Mouse (Mus musculus) kidney, adult 2 months (tissue): ENCODE data around the gene Ltb. TPM values are rescaled to one million over a fixed set of nuclear protein-coding genes. Genes with fewer than 3 reads are reported as not detected.

Experiments used
- DNase-seq: peaks from one replicate; pipeline ENCODE4 v3.0.0; 2021
- H3K27ac ChIP-seq: fragments of 200-500 bp; 2 replicates; pipeline ENCODE4 v1.5.1; 2012; ENCODE audit warnings: low read depth, low read length, control low read depth, inconsistent platforms; ENCODE audit not compliant: insufficient read depth
- H3K27me3 ChIP-seq: fragments of 200-500 bp; replicated peaks from 2 replicates; pipeline ENCODE4 v1.6.1; 2012; ENCODE audit warnings: mild to moderate bottlenecking, moderate library complexity, low read length, inconsistent platforms; ENCODE audit not compliant: control insufficient read depth, insufficient read depth
- H3K36me3 ChIP-seq: fragments of 200-500 bp; 2 replicates; pipeline ENCODE4 v1.6.1; 2012; ENCODE audit warnings: mild to moderate bottlenecking, moderate library complexity, low read length, inconsistent platforms; ENCODE audit not compliant: control insufficient read depth, insufficient read depth
- H3K4me1 ChIP-seq: fragments of 200-500 bp; 2 replicates; pipeline ENCODE4 v1.6.1; 2011; ENCODE audit warnings: low read length; ENCODE audit not compliant: control insufficient read depth, insufficient read depth
- H3K4me3 ChIP-seq: fragments of 200-500 bp; 2 replicates; pipeline ENCODE4 v1.5.1; 2011; ENCODE audit warnings: mild to moderate bottlenecking, low read depth, low read length, control low read depth; ENCODE audit not compliant: insufficient read depth
- CTCF ChIP-seq: fragments of 200-500 bp; conservative IDR thresholded peaks from 2 replicates; pipeline ENCODE4 v1.5.1; 2011; ENCODE audit warnings: low read depth, mild to moderate bottlenecking, control low read depth, low read length, moderate library complexity, mixed read lengths; ENCODE audit not compliant: insufficient read depth, insufficient read length
- POLR2A ChIP-seq: fragments of 200-500 bp; IDR thresholded peaks from one replicate; pipeline ENCODE4 v1.6.1; 2011; ENCODE audit warnings: low read depth, low read length, control low read depth
- WGBS: fragments of 180-500 bp; shearing (Covaris S2); methylation state at CpG from one replicate; pipeline ENCODE4 v1.1.7; 2018; 5-methylcytosine and 5-hydroxymethylcytosine counted together
- polyA plus RNA-seq: library from polyadenylated mRNA; depleted of rRNA; stranded (reverse); fragments of >200 nt; gene quantifications from 2 replicates; pipeline ENCODE4 v1.2.3, GENCODE M21; 2012

Gene Ltb
- polyA plus RNA-seq, 1 experiment: 20.9 TPM

DNA sequence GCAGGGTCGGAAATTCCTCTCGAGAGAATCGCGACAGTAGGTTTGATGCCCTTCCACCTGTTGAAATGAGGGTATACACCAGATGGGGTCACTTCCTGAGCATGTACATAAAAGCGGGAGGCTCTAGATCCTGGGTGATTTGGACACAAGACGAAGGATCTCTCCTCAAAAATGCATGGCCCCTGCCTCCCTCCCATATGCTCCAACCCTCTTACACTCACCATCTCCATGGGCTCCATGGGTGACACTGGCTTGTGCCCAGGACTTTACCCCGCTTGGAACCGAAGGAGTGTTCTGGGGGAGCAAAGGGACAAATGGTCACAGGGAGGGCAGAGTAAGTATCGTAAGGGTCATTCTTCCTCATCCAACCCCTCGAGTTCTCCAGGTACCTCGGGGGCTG lies 32.8 kb upstream of the Ltb start:
- Histone ChIP-seq H3K27ac (no peak overlapping the region), H3K27me3 (no peaks in the 10 kb centered on the region), H3K4me3 (no peak overlapping the region), H3K4me1 (peaks cover 20% of the 10 kb centered on the region), H3K36me3 (peaks cover 14% of the 10 kb centered on the region)
- no peak for TF ChIP-seq CTCF
- no peak for TF ChIP-seq POLR2A
- DNase-seq: no peak
- 52% methylated on average over 11 of the region's 11 CpGs for WGBS

DNA sequence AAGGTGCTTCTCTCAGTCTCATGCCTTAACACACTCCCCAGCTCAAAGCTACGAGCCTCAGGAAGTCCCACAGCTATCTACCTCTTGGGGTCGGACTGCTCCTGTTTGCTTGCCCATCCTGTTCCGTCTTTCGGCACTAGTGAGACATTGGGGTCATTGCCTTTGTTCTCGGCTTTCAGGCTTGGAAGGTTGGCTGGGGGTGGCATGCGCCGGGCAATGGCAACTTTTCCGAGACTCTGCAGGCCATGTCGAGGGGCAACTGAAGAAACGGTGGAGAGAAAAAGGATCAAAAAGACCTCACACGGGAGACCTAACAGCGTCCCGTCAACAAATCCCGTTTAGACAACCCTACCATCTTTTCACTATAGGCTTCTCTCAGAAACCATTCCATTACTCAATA lies 32.1 kb upstream of the Ltb start:
- DNase-seq: no peak
- Histone ChIP-seq H3K27ac (no peak overlapping the region), H3K4me1 (peaks cover 20% of the 10 kb centered on the region), H3K36me3 (peaks cover 11% of the 10 kb centered on the region), H3K4me3 (0 out of 2 replicates have a peak overlapping the region, but pooled peaks have one; percentile 23), H3K27me3 (no peaks in the 10 kb centered on the region)
- 34% methylated on average over 14 of the region's 14 CpGs for WGBS
- no peak for TF ChIP-seq POLR2A
- no peak for TF ChIP-seq CTCF

DNA sequence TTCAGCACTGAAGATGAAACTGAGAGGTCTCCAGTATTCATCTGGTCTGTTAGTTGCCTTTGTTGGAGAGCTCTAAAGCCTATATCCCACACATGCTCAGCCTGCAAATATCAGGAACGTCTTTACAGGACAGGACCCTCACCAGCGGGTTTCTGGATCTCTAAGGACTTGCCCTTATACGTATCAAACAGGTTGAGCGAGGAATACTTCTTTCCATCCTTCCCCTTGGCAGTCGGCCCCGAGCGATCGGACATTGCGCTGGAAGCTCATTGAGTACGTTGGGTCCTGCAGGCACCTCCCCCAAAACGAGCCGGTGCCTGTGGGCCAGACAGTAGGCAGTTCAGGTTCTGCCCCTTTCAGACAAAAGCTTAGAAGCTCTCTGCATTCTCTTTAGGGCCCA lies 31.5 kb upstream of the Ltb start:
- DNase-seq: peak; percentile 66
- H3K4me1 ChIP-seq: peaks cover 20% of the 10 kb centered on the region
- TF ChIP-seq CTCF (no peak), POLR2A (no peak)
- H3K27me3 ChIP-seq: no peaks in the 10 kb centered on the region
- WGBS: 4% methylated on average over 12 of the region's 12 CpGs
- H3K36me3 ChIP-seq: peaks cover 11% of the 10 kb centered on the region
- peak overlapping the region; percentile 23; the same call in 1 of the 2 replicates for H3K4me3 ChIP-seq
- H3K27ac ChIP-seq: no peak overlapping the region

DNA sequence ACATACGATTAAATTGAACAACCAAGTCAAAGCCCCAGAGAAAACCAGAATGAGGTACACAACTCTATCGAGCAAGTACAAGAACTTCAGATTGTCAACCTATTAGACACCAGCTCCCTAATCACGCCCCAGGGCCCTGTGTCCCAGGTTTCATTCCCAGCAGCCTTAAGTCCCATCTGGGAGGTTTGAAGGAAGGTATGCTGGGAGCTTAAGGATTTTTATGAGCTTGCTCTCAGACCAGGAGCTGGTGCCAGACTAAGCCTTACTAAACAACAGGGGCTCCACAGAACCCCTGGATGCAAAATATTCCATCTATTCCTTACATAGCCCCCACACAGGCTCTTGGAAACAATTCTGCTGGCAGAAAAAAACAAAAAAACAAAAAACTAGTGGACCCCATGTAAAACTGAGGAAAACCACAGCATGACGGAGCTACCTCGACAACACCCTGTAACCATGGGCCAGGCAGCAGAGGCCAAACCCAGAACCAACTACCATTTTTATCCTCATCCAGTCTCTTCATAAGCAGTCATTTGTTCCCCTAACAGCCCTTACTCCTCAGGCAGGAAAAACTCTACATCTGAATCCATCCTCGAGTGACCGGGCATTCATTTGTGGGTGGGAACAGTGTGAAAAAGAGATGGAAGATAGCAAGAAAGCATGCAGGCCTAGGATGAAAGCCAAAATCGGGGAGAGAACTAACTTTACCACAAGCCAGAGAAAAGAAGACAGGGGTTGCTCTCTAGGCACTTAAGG lies 30.7 kb upstream of the Ltb start:
- Histone ChIP-seq H3K36me3 (peaks cover 11% of the 10 kb centered on the region), H3K27ac (peak overlapping the region; percentile 94), H3K4me3 (peak overlapping the region; percentile 81), H3K4me1 (peaks cover 20% of the 10 kb centered on the region), H3K27me3 (no peaks in the 10 kb centered on the region)
- TF ChIP-seq CTCF (no peak), POLR2A (no peak)
- DNase-seq: peak; percentile 28
- 2% methylated on average over 8 of the region's 8 CpGs for WGBS

DNA sequence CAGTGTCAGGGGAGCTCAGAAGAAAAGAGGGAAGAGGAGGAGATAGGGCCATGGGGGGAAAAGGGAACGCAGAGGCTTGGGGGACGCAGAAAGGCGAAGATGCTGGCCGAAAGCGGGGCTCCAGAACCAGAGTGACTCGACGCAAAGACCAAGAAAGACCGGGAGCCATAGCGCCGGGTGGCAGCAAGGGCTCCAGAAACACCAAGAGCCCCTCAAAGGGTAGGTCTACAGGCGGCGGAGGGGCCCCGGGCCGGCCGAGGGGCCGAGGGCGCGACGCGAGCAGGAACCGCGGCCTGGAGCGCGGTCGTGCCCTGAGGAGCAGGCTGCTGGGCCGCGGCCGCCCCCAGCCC lies 30.0 kb upstream of the Ltb start:
- WGBS: 2% methylated on average over 28 of the region's 28 CpGs
- H3K27ac ChIP-seq: peak overlapping the region; percentile 94
- peak overlapping the region; percentile 81 for H3K4me3 ChIP-seq
- no peak for TF ChIP-seq CTCF
- TF ChIP-seq POLR2A: no peak
- H3K4me1 ChIP-seq: peaks cover 20% of the 10 kb centered on the region
- DNase-seq: no peak
- peaks cover 8% of the 10 kb centered on the region for H3K36me3 ChIP-seq
- H3K27me3 ChIP-seq: no peaks in the 10 kb centered on the region

DNA sequence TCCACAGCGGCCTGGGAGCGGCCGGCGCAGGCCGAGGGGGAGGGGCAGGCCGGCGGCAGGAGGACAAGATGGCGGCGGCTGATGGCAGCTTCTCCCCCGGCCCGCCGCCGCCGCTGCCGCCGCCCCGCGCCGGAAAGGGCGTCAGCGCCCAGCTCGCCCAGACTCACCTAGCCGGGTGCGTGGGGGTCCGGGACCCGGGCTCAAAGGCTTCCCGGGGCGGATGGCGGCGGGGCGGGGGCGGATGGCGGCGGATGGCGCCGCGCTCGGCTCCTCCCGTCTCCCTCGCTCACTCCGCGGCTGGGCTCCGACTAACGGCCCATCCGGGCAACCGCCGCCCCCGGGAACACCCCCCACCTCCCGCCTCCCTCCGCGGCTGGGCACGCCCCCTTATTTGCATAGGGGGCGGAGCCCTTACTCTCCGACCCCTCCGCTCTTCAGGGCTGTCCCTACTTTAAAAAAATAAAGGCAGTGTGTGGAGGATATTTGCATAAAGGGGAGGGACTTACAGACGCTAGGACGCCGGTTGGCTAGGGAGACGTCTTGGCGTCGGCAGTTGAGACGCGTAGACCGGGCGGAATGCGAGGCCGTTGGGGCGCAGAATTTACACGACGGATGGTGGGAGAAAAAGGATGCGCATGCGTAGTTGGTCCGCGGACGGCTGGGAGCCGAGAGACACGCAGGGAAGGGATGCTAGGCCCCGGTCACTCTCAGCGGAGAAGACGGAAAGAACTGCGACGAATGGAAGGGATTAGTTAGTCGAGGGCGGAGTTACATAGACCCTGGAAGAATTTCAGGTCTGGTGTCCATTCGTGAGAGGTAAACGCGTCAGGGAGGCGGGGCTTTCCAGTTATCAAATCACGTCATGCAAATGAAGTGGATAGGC lies 29.4 kb upstream of the Ltb start, which contains the start of gene Prrc2a:
Prrc2a (minus strand) TSS at position 330 of the 883 bp plus-strand sequence.
- Histone ChIP-seq H3K36me3 (peaks cover 8% of the 10 kb centered on the region), H3K4me1 (peaks cover 20% of the 10 kb centered on the region), H3K4me3 (peak within 1 kb of the TSS; percentile 81), H3K27me3 (no peaks in the 10 kb centered on the region), H3K27ac (peak within 1 kb of the TSS; percentile 94)
- WGBS: under 1% methylated on average over 70 of the region's 89 CpGs
- DNase-seq: peak; percentile 99
- no peak for TF ChIP-seq CTCF
- TF ChIP-seq POLR2A: peak; percentile 36

DNA sequence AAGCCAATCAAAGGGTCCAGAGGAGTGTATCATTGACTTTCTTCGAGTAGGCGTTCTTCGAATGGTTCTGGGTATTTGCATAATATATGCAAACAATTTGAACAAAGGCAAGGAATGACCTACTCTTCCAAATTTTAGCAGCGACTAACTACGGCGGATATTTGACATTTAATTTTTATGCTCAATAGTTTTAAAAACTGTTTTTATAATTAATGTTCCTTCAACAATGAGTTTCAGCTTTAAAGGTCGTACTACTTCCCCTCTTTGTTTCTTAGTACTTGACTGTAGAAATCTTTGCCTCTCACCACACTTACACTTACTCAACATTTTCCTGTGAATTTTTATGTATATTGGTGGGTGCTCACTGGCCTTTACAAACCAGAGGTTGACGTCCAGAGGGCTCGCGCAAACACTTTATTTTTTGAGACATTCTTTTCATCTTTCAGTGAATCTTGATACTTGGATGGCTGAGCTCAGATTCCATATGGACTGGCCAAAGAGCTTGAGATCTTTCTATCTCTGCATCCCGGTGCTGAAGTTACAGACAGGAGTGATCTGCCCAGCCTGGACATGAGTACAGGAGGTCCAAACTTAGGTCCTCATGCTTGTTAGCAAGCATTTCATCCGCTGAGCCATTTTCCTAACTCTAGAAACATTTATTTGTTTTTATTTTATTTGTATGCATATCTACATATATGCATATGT lies 28.6 kb upstream of the Ltb start:
- 13% methylated on average over 12 of the region's 12 CpGs for WGBS
- peak overlapping the region; percentile 58; the same call in 1 of the 2 replicates for H3K4me3 ChIP-seq
- no peak for TF ChIP-seq CTCF
- no peak for TF ChIP-seq POLR2A

More for the DNA sequence above, 28.6 kb upstream of the Ltb start:
- Histone ChIP-seq H3K36me3 (peaks cover 6% of the 10 kb centered on the region), H3K4me1 (peaks cover 20% of the 10 kb centered on the region), H3K27ac (peak overlapping the region; percentile 70; the same call in 1 of the 2 replicates), H3K27me3 (no peaks in the 10 kb centered on the region)
- no peak for DNase-seq
